Mouse (Mus musculus): ENCODE data around the gene Mad2l1bp. TPM values are rescaled to one million over a fixed set of nuclear protein-coding genes. Genes with fewer than 3 reads are reported as not detected.

Gene Mad2l1bp
- polyA plus RNA-seq (2021; fragmentation: Nextera tagmentation) = 15.0 and 15.3 TPM in 2 replicates
- long read RNA-seq, experiment 1, transcript Mad2l1bp-201 (3 exons, 1,272 nt) = major isoform, 27 of 28 reads
- long read RNA-seq, experiment 1, partial matches to known transcripts = 1 of 28 reads
- long read RNA-seq, experiment 1, other reads (novel, unspliced or antisense) = 0 of 28 reads
- long read RNA-seq, experiment 2, transcript Mad2l1bp-201 (3 exons, 1,272 nt) = major isoform, 26 of 29 reads
- long read RNA-seq, experiment 2, partial matches to known transcripts = 2 of 29 reads
- long read RNA-seq, experiment 2, other reads (novel, unspliced or antisense) = 1 of 29 reads

DNA sequence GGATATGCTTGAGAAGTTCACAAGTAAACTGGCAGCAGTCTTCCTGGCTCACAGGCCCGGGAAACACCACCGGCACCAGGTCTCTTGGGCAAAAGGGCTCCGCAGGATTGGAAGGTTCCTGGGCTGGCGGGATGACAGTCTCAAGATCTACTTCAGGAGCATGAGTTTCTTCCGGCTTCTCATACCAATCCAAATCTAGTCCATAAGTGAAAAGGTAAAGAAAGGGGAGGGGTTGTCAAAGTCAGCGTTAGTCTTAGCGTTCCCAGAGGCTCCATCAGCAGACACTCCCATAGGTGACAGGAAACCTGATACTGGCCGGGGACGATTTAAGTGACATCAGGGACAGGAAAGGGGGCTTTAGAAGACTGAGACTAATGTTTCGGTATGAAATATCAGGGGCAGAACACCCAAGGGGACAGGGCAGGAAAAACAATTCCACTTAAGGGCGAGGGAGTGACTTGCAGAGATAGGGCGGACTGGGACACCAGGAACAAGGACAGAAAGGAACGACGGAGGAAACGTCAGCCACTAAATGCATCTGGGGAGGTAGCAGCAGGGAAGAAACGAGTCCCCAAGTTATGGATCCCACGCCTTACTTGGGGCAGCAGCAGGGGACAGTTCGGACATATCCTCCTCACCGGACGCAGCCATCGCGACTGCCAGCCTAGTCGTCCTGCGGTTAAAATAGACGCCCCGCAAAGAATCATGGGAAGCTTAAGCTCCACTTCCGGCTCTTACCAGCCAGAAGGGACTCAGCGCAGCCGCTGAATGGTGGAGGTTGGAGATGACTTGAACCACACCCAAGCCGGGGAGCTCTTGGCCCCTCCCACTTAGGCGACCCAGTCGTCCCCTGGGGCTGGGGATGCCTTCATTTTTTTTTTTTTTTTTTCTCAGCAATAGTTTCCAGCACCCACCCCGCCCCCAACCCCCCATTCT, at the start of gene Mad2l1bp:
TSS of gene Mad2l1bp (minus strand) at position 707 of the 936 bp plus-strand sequence.

GRCm38 (mm10) chr17:46202421-46203071, 49.2 kb upstream of the Mad2l1bp start, which contains the start of the genes Polh and Xpo5:
Polh (minus strand) TSS chr17:46202645.
Xpo5 (plus strand) TSS chr17:46202782.

DNA sequence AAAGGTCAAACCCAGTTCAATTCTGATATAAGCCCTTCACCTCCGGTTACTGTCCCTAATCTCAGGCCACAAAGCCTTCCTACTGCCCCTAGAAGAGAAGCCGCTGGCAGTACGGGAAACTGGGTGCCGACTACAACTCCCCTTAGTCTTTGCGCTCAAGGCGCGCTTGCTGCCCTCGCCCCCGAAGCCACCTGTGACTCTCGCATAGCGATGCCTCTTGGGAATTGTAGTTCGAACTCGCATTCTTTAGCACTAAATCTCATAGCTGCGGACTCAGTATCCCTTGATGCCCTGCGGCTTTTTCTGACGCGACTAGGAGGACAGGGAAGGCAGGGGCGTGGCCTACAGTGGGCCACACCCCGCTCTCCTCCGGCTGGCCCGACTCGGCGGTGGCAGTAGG, 7.3 kb upstream of the Mad2l1bp start, which contains the start of gene Gtpbp2:
TSS of gene Gtpbp2 (plus strand) at position 347 of the 400 bp plus-strand sequence.

GRCm38 (mm10) chr17:46143578-46144423, 9.6 kb downstream of the Mad2l1bp start, which contains the start of gene Rsph9:
Rsph9 (minus strand) TSS chr17:46144216.

DNA sequence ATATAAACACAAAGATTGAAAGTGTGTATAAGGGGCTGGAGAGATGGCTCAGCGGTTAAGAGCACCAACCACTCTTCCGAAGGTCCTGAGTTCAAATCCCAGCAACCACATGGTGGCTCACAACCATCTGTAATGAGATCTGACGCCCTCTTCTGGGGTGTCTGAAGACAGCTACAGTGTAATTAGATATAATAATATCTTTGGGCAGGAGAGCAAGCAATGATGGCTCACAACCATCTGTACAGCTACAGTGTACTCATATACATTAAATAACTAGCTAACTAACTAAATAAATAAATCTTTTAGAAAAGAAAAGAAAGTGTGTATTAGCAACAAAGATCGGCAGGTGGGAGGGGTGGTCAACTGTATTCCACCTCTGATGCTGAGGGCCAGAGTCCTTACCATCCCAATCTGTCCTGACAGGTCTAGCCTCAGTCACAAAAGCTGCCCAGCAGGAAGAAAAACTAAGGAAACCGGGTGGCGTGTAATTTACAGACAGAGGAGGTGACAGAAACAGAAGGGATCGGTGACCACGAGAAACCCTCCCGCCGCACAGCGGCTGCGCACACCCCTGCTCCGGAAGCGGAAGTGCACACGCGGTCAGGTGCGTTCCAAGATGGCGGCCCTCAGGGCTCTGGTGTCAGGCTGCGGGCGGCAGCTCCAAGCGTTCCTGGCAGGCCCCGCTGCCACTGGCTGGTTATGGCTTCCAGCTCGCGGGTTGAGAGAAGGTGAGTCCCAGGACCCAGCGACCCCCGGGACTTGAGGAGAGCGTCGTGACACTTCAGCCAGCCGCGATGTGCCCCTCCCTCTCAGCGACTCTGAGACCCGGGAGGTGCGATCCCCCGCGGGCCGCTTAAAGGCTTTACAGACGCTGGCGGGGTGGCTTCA, 42.7 kb downstream of the Mad2l1bp start, which contains the start of gene Mrps18a:
TSS of gene Mrps18a (plus strand) at position 585 of the 888 bp plus-strand sequence.

Other genes starting within 250 kb of the Mad2l1bp start
- 2.5 and 3.0 TPM in 2 replicates for gene Vegfa, start 121.2 kb downstream of the Mad2l1bp start, polyA plus RNA-seq (2021; fragmentation: Nextera tagmentation)
- gene Mrps18a, start 42.6 kb downstream of the Mad2l1bp start, polyA plus RNA-seq (2021; fragmentation: Nextera tagmentation) = 198 and 201 TPM in 2 replicates
- gene Rsph9, start 9.3 kb downstream of the Mad2l1bp start, polyA plus RNA-seq (2021; fragmentation: Nextera tagmentation) = 94.1 and 109 TPM in 2 replicates
- gene Gtpbp2, start 7.5 kb upstream of the Mad2l1bp start, polyA plus RNA-seq (2021; fragmentation: Nextera tagmentation) = 5.0 and 6.7 TPM in 2 replicates
- 2.2 and 3.6 TPM in 2 replicates for gene Polh, start 49.1 kb upstream of the Mad2l1bp start, polyA plus RNA-seq (2021; fragmentation: Nextera tagmentation)
- gene Xpo5, start 49.2 kb upstream of the Mad2l1bp start, polyA plus RNA-seq (2021; fragmentation: Nextera tagmentation) = 8.4 and 8.7 TPM in 2 replicates
- 36.0 and 40.2 TPM in 2 replicates for gene Polr1c, start 94.5 kb upstream of the Mad2l1bp start, polyA plus RNA-seq (2021; fragmentation: Nextera tagmentation)
- 178 and 188 TPM in 2 replicates for gene Yipf3, start 94.5 kb upstream of the Mad2l1bp start, polyA plus RNA-seq (2021; fragmentation: Nextera tagmentation)
- 10.2 and 12.3 TPM in 2 replicates for gene Lrrc73, start 100.0 kb upstream of the Mad2l1bp start, polyA plus RNA-seq (2021; fragmentation: Nextera tagmentation)
- 10.8 and 16.4 TPM in 2 replicates for gene Tjap1, start 129.5 kb upstream of the Mad2l1bp start, polyA plus RNA-seq (2021; fragmentation: Nextera tagmentation)
- gene Dlk2, start 143.9 kb upstream of the Mad2l1bp start, polyA plus RNA-seq (2021; fragmentation: Nextera tagmentation) = 5.4 and 8.6 TPM in 2 replicates
- gene Abcc10, start 174.8 kb upstream of the Mad2l1bp start, polyA plus RNA-seq (2021; fragmentation: Nextera tagmentation) = 2.7 and 3.1 TPM in 2 replicates
- 2.5 and 3.3 TPM in 2 replicates for gene Zfp318, start 230.2 kb upstream of the Mad2l1bp start, polyA plus RNA-seq (2021; fragmentation: Nextera tagmentation)